Mouse (Mus musculus) embryonic facial prominence, embryonic 14.5 days (tissue): Measurements from ENCODE around the gene Hsd17b1. TPM values are rescaled to one million over a fixed set of nuclear protein-coding genes. Genes with fewer than 3 reads are reported as not detected.

Experiments used
- ATAC-seq: fragments of 200-750 bp; cut with Nextera tagmentation; 2 replicates; pipeline ENCODE4 v1.8.0; 2017; ENCODE audit warnings: low read depth, moderate number of reproducible peaks, moderate TSS enrichment
- DNase-seq: peaks from one replicate; pipeline ENCODE4 v3.0.0-alpha.2; 2015; ENCODE audit warnings: low spot score
- H3K27ac ChIP-seq: fragments of 300-500 bp; sonication (generic); replicated peaks from 2 replicates; pipeline ENCODE4 v1.5.1; 2014; ENCODE audit warnings: low read depth, mild to moderate bottlenecking, low read length, moderate library complexity
- H3K27me3 ChIP-seq: fragments of 300-500 bp; sonication (generic); replicated peaks from 2 replicates; pipeline ENCODE4 v1.6.1; 2014; ENCODE audit warnings: low read length; ENCODE audit not compliant: control insufficient read depth, insufficient read depth
- H3K36me3 ChIP-seq: fragments of 300-500 bp; sonication (generic); 2 replicates; pipeline ENCODE4 v1.6.1; 2014; ENCODE audit warnings: low read length, mixed read lengths; ENCODE audit not compliant: control insufficient read depth, insufficient read depth
- H3K4me1 ChIP-seq: fragments of 300-500 bp; sonication (generic); 2 replicates; pipeline ENCODE4 v1.6.1; 2014; ENCODE audit warnings: antibody characterized with exemption, low read length; ENCODE audit not compliant: control insufficient read depth, insufficient read depth
- H3K4me2 ChIP-seq: fragments of 300-500 bp; sonication (generic); 2 replicates; pipeline ENCODE4 v1.6.1; 2014; ENCODE audit warnings: low read depth, mild to moderate bottlenecking, low read length, moderate library complexity, mixed read lengths
- H3K4me3 ChIP-seq: fragments of 300-500 bp; sonication (generic); 2 replicates; pipeline ENCODE4 v1.5.1; 2014; ENCODE audit warnings: low read depth, mild to moderate bottlenecking, low read length
- H3K9ac ChIP-seq: fragments of 300-500 bp; sonication (generic); 2 replicates; pipeline ENCODE4 v1.6.1; 2014; ENCODE audit warnings: low read depth, mild to moderate bottlenecking, low read length, moderate library complexity, mixed read lengths
- H3K9me3 ChIP-seq: fragments of 300-500 bp; sonication (generic); 2 replicates; pipeline ENCODE4 v1.6.1; 2016; ENCODE audit warnings: low read length; ENCODE audit not compliant: control insufficient read depth
- WGBS: fragments of 180-500 bp; shearing (Covaris S2); extraction: QIAGEN DNeasy Blood & Tissue Kit; methylation state at CpG from one replicate; pipeline ENCODE4 v1.1.7; 2014; 5-methylcytosine and 5-hydroxymethylcytosine counted together
- polyA plus RNA-seq: library from polyadenylated mRNA; unstranded; fragments of >200 nt; fragmentation: Nextera tagmentation; extraction: Ambion mirVana; gene quantifications from 2 replicates; pipeline ENCODE4 v1.2.1, GENCODE M21; 2014

The Hsd17b1 gene
- polyA plus RNA-seq, 1 experiment from 2014 or later, result not detected

GRCm38 (mm10) chr11:101084811-101085210 is 6.6 kb downstream of the Hsd17b1 start:
- 91% methylated on average over 12 of the region's 12 CpGs for WGBS
- peaks cover 19% of the 10 kb centered on the region for H3K27me3 ChIP-seq
- peaks cover 10% of the 10 kb centered on the region for H3K4me1 ChIP-seq
- H3K9me3 ChIP-seq, result no peaks in the 10 kb centered on the region
- no peak overlapping the region for H3K9ac ChIP-seq
- no peak overlapping the region for H3K27ac ChIP-seq
- DNase-seq (no peak), ATAC-seq (no peak)
- H3K4me2 ChIP-seq, result no peak overlapping the region
- peaks cover 25% of the 10 kb centered on the region for H3K36me3 ChIP-seq
- H3K4me3 ChIP-seq, result no peak overlapping the region

- H3K4me2 ChIP-seq, result no peak overlapping the region
- H3K27ac ChIP-seq, result 0 out of 2 replicates have a peak overlapping the region, but pooled peaks have one; percentile 78
- H3K4me1 ChIP-seq, result peaks cover 10% of the 10 kb centered on the region
- H3K27me3 ChIP-seq, result peaks cover 9% of the 10 kb centered on the region
- H3K9ac ChIP-seq, result peak overlapping the region; percentile 82; the same call in 1 of the 2 replicates
- peaks cover 34% of the 10 kb centered on the region for H3K36me3 ChIP-seq
- H3K4me3 ChIP-seq, result no peak overlapping the region
- H3K9me3 ChIP-seq, result no peaks in the 10 kb centered on the region
- 92% methylated on average over 18 of the region's 18 CpGs for WGBS
- DNase-seq (no peak), ATAC-seq (no peak)
These were observed 7.6 kb downstream of the Hsd17b1 start for GRCm38 (mm10) chr11:101085617-101086322.

DNA sequence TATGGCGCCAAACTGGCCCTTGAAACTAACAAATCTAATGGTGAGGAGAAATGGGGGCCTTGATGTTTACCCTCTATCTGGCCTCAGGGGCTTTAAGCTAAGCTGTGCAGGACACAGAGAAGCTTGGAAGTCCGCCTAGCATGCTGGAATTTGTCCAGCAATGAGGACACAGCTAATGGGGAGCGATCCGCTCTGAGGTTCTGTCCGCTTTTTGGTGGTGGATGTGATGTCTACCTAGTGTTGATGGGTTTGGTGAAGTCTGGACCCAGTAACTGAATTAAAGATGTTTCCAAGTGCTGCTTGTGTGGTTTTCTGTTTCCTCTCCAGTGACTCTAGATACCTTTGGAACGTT is 8.1 kb downstream of the Hsd17b1 start:
- DNase-seq (no peak), ATAC-seq (no peak)
- Histone ChIP-seq H3K27me3 (peaks cover 4% of the 10 kb centered on the region), H3K27ac (peak overlapping the region; percentile 78), H3K4me3 (0 out of 2 replicates have a peak overlapping the region, but pooled peaks have one; percentile 66), H3K4me2 (peak overlapping the region; percentile 86; the same call in 1 of the 2 replicates), H3K9ac (peak overlapping the region; percentile 82; the same call in 1 of the 2 replicates), H3K9me3 (no peaks in the 10 kb centered on the region), H3K36me3 (peaks cover 40% of the 10 kb centered on the region), H3K4me1 (peaks cover 10% of the 10 kb centered on the region)
- WGBS, result 77% methylated on average over 6 of the region's 6 CpGs

DNA sequence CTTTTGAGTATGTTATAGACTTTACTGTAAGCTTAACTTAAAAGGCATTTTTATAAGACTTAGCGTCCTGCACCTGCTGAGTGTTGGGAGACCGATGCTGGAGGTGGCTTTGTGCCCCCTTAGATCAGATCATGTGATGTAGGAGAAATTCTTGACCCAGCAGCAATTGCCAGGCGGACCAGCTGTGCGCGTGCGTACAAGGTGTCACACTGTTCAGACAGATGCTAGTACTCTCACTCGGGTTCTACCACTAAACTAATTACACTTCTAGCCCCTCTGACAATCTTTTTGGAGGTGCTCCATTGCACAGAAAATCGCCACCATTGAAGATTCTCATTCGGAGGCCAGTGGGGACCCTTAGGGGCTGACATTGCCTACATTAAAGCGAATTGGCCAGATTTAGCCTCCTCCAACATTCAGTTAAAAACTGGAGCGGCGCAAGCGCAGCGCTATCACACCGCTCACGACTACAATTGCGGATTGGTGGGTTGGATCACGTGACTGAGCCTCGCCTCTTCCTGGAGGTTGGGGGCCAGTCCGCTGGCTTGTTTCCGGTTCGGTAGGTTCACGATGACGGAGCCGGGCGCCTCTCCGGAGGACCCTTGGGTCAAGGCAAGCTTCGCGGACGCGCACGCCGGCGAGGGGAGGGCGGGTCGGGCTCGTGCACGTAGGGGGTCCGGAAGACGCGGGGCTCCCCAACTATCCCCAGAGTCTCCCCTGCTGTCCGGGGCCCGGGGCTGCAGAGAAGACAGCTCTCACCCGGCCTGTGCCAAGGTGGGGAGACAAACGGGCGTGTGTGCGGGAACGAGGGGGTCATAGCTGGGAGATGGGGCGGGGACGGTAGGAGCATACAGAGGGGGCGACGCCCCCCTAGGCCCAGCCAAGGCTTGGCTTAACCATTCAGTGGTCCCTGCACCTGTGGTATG is 8.8 kb downstream of the Hsd17b1 start, which contains the start of gene Mlx:
Mlx (plus strand) TSS at position 522 of the 926 bp plus-strand sequence.
- Histone ChIP-seq H3K9ac (peak within 1 kb of the TSS; percentile 82), H3K36me3 (peaks cover 47% of the 10 kb centered on the region), H3K4me3 (peak within 1 kb of the TSS; percentile 66), H3K27ac (peak within 1 kb of the TSS; percentile 78), H3K4me1 (peaks cover 10% of the 10 kb centered on the region), H3K4me2 (peak within 1 kb of the TSS; percentile 86), H3K9me3 (no peaks in the 10 kb centered on the region), H3K27me3 (no peaks in the 10 kb centered on the region)
- DNase-seq (peak; percentile 97), ATAC-seq (peak; percentile 90)
- WGBS, result under 1% methylated on average over 37 of the region's 52 CpGs

DNA sequence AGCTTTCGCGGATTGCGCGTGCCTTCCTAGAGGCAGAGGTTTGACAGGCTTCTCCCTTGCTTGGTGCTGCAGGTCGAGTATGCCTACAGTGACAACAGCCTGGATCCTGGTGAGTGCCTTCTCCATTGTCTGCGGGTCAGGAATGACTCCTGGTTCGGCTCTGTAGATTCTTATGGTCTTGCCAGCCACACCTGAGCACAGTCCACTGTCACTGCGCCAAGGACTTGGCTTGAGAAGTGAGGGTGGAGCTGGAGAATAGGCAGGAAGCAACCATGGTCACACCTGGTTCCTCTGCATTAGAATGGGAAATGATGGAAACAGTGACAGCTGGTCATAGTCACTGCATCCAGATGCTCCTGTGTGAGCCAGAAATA is 9.5 kb downstream of the Hsd17b1 start:
- ATAC-seq, result no peak
- H3K36me3 ChIP-seq, result peaks cover 53% of the 10 kb centered on the region
- WGBS, result 15% methylated on average over 4 of the region's 8 CpGs

DNA sequence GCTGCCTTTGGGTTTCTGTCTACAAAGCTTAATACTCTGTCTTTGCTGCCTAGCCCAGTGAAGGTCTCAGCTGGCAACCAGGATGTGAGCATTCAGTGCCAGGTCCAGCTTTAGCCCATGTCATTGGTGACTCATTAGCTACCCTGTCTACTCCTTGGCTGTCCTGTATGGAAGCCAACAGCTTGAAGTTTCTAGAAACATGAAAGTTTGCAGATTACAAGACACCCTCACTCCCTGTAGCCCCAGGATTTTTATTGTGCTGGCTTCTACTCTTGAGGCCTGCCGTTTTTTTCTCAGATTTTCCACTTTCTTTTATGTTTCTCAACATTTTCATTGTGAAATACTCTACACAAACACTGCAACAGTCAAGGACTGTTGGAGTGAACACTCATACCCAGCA is 11.7 kb downstream of the Hsd17b1 start:
- H3K4me3 ChIP-seq, result no peak overlapping the region
- H3K27me3 ChIP-seq, result no peaks in the 10 kb centered on the region
- DNase-seq (no peak), ATAC-seq (no peak)
- 82% methylated on average over 1 of the region's 1 CpGs for WGBS
- peaks cover 3% of the 10 kb centered on the region; the same call in 1 of the 2 replicates for H3K4me1 ChIP-seq
- H3K9me3 ChIP-seq, result no peaks in the 10 kb centered on the region
- peaks cover 65% of the 10 kb centered on the region for H3K36me3 ChIP-seq
- H3K27ac ChIP-seq, result no peak overlapping the region
- no peak overlapping the region for H3K9ac ChIP-seq
- H3K4me2 ChIP-seq, result no peak overlapping the region

More for the DNA sequence above, 9.5 kb downstream of the Hsd17b1 start:
- peak overlapping the region; percentile 86 for H3K4me2 ChIP-seq
- H3K27ac ChIP-seq, result peak overlapping the region; percentile 61
- H3K9me3 ChIP-seq, result no peaks in the 10 kb centered on the region
- no peak for DNase-seq
- H3K27me3 ChIP-seq, result no peaks in the 10 kb centered on the region
- peak overlapping the region; percentile 66 for H3K4me3 ChIP-seq
- H3K9ac ChIP-seq, result peak overlapping the region; percentile 82
- peaks cover 10% of the 10 kb centered on the region for H3K4me1 ChIP-seq

- Histone ChIP-seq H3K27me3 (no peaks in the 10 kb centered on the region), H3K4me1 (no peaks in the 10 kb centered on the region), H3K27ac (0 out of 2 replicates have a peak overlapping the region, but pooled peaks have one; percentile 33), H3K9me3 (no peaks in the 10 kb centered on the region), H3K4me2 (peak overlapping the region; percentile 96), H3K9ac (peak overlapping the region; percentile 71), H3K36me3 (peaks cover 72% of the 10 kb centered on the region), H3K4me3 (peak overlapping the region; percentile 66)
- WGBS, result 0% methylated on average over 16 of the region's 18 CpGs
- DNase-seq (no peak), ATAC-seq (peak; percentile 27)
These were observed 16.7 kb downstream of the Hsd17b1 start for GRCm38 (mm10) chr11:101094930-101095313.

- no peaks in the 10 kb centered on the region for H3K27me3 ChIP-seq
- peak within 1 kb of the TSS; percentile 66 for H3K4me3 ChIP-seq
- DNase-seq (peak; percentile 98), ATAC-seq (peak; percentile 95)
- WGBS, result 1% methylated on average over 43 of the region's 43 CpGs
- H3K4me2 ChIP-seq, result peak within 1 kb of the TSS; percentile 96
- peaks cover 72% of the 10 kb centered on the region for H3K36me3 ChIP-seq
- peak within 1 kb of the TSS; percentile 80 for H3K27ac ChIP-seq
- no peaks in the 10 kb centered on the region for H3K4me1 ChIP-seq
- H3K9me3 ChIP-seq, result no peaks in the 10 kb centered on the region
- H3K9ac ChIP-seq, result peak within 1 kb of the TSS; percentile 71
These were observed 17.3 kb downstream of the Hsd17b1 start, which contains the start of gene Psmc3ip for GRCm38 (mm10) chr11:101095314-101096024. TSS of gene Psmc3ip (minus strand) at chr11:101095436.
